Mouse (Mus musculus) spleen, embryonic (tissue): ENCODE results near the gene Shb.

Source experiments
- CTCF ChIA-PET: fragments of 350-600 bp; sonication (Branson Sonifier 250); formaldehyde crosslinking; loops from one replicate; lab custom pipeline; 2022; lab: Charles Lee

The Shb gene

GRCm38 (mm10) chr4:45528355-45529198 is 3.7 kb downstream of the Shb start:
- CTCF ChIA-PET, result no interaction called here

GRCm38 (mm10) chr4:45527562-45528354 is 4.5 kb downstream of the Shb start:
- CTCF ChIA-PET, result no interaction called here

- CTCF ChIA-PET, result interaction anchor here (1.1 kb wide), 1 partner anchor 13 kb away, joined by 5 read pairs; no protein-coding TSS in a partner anchor
Measured at GRCm38 (mm10) chr4:45526846-45527561, 5.3 kb downstream of the Shb start.

- CTCF ChIA-PET, result interaction anchor here (1.1 kb wide), 1 partner anchor 12 kb away, joined by 5 read pairs; no protein-coding TSS in a partner anchor
Measured at GRCm38 (mm10) chr4:45526175-45526574, 6.1 kb downstream of the Shb start.

GRCm38 (mm10) chr4:45525541-45525940 is 6.7 kb downstream of the Shb start:
- CTCF ChIA-PET, result no interaction called here

- CTCF ChIA-PET, result no interaction called here
Measured at GRCm38 (mm10) chr4:45524602-45525001, 7.7 kb downstream of the Shb start.

- CTCF ChIA-PET, result no interaction called here
Measured at GRCm38 (mm10) chr4:45523360-45523759, 8.9 kb downstream of the Shb start.

- CTCF ChIA-PET, result no interaction called here
Measured at GRCm38 (mm10) chr4:45522956-45523355, 9.3 kb downstream of the Shb start.

GRCm38 (mm10) chr4:45522583-45522900 is 9.7 kb downstream of the Shb start:
- CTCF ChIA-PET, result no interaction called here

- CTCF ChIA-PET, result no interaction called here
Measured at GRCm38 (mm10) chr4:45521705-45522582, 10.3 kb downstream of the Shb start.

GRCm38 (mm10) chr4:45520375-45520774 is 11.9 kb downstream of the Shb start:
- CTCF ChIA-PET, result interaction anchor here (0.6 kb wide), 1 partner anchor 109 kb away, joined by 3 read pairs; no protein-coding TSS in a partner anchor

GRCm38 (mm10) chr4:45517399-45517798 is 14.9 kb downstream of the Shb start:
- CTCF ChIA-PET, result no interaction called here

- CTCF ChIA-PET, result no interaction called here
Measured at GRCm38 (mm10) chr4:45515894-45516293, 16.4 kb downstream of the Shb start.

GRCm38 (mm10) chr4:45514406-45514805 is 17.9 kb downstream of the Shb start:
- CTCF ChIA-PET, result interaction anchor here (0.8 kb wide), 1 partner anchor 12 kb away, joined by 5 read pairs; no protein-coding TSS in a partner anchor

- CTCF ChIA-PET, result interaction anchor here (0.8 kb wide), 1 partner anchor 13 kb away, joined by 5 read pairs; no protein-coding TSS in a partner anchor
Measured at GRCm38 (mm10) chr4:45513791-45514293, 18.4 kb downstream of the Shb start.

GRCm38 (mm10) chr4:45513340-45513739 is 18.9 kb downstream of the Shb start:
- CTCF ChIA-PET, result no interaction called here

GRCm38 (mm10) chr4:45510163-45510562 is 22.1 kb downstream of the Shb start:
- CTCF ChIA-PET, result no interaction called here

- CTCF ChIA-PET, result interaction anchor here (0.6 kb wide), 1 partner anchor 541 kb away, joined by 3 read pairs; no protein-coding TSS in a partner anchor
Measured at GRCm38 (mm10) chr4:45509416-45509815, 22.9 kb downstream of the Shb start.

GRCm38 (mm10) chr4:45508469-45508868 is 23.8 kb downstream of the Shb start:
- CTCF ChIA-PET, result no interaction called here

GRCm38 (mm10) chr4:45507476-45507875 is 24.8 kb downstream of the Shb start:
- CTCF ChIA-PET, result interaction anchor here (0.6 kb wide), 1 partner anchor 241 kb away, joined by 5 read pairs; no protein-coding TSS in a partner anchor
